Mouse (Mus musculus) small intestine, adult 2 months (tissue): ENCODE results near the gene Wdr66.

Experiments used
- CTCF ChIP-seq: fragments of 200-500 bp; IDR thresholded peaks from 2 replicates; pipeline ENCODE4 v1.5.1; 2012; ENCODE audit warnings: low read depth, mild to moderate bottlenecking, control low read depth, inconsistent platforms, low read length, moderate library complexity, mixed read lengths; ENCODE audit not compliant: insufficient replicate concordance, insufficient read length; ENCODE audit errors: extremely low read depth
- POLR2A ChIP-seq: fragments of 200-500 bp; IDR thresholded peaks from 2 replicates; pipeline ENCODE4 v1.6.1; 2012; ENCODE audit warnings: low read depth, mild to moderate bottlenecking, control low read depth, inconsistent platforms, low read length, moderate library complexity

- TF ChIP-seq CTCF (no peak), POLR2A (no peak)
Measured at GRCm38 (mm10) chr5:123364302-123364971, 112.5 kb downstream of the Wdr66 start.
